Mouse (Mus musculus) lung, postnatal 0 days (tissue): ENCODE data around the gene Phyhd1. TPM values are rescaled to one million over a fixed set of nuclear protein-coding genes. Genes with fewer than 3 reads are reported as not detected.

ENCODE experiments used
- ATAC-seq: fragments of 200-750 bp; cut with Nextera tagmentation; 2 replicates; pipeline ENCODE4 v1.8.0; 2017; ENCODE audit warnings: moderate library complexity
- DNase-seq: peaks from one replicate; pipeline ENCODE4 v3.0.0-alpha.2; 2016; ENCODE audit warnings: low spot score
- H3K27ac ChIP-seq: fragments of 300-500 bp; sonication (generic); 2 replicates; pipeline ENCODE4 v1.5.1; 2014; ENCODE audit warnings: antibody characterized with exemption, mild to moderate bottlenecking, low read length, mixed read lengths
- H3K27me3 ChIP-seq: fragments of 300-500 bp; sonication (generic); replicated peaks from 2 replicates; pipeline ENCODE4 v1.6.1; 2014; ENCODE audit warnings: low read length, mixed read lengths; ENCODE audit not compliant: insufficient read depth
- H3K36me3 ChIP-seq: fragments of 300-500 bp; sonication (generic); 2 replicates; pipeline ENCODE4 v1.6.1; 2014; ENCODE audit warnings: low read length, mixed read lengths; ENCODE audit not compliant: insufficient read depth
- H3K4me1 ChIP-seq: fragments of 300-500 bp; sonication (generic); 2 replicates; pipeline ENCODE4 v1.6.1; 2014; ENCODE audit warnings: antibody characterized with exemption, low read depth, low read length, mixed read lengths; ENCODE audit not compliant: insufficient read depth
- H3K4me2 ChIP-seq: fragments of 300-500 bp; sonication (generic); replicated peaks from 2 replicates; pipeline ENCODE4 v1.6.1; 2014; ENCODE audit warnings: low read depth, mild to moderate bottlenecking, low read length, moderate library complexity, mixed read lengths
- H3K4me3 ChIP-seq: fragments of 300-500 bp; sonication (generic); 2 replicates; pipeline ENCODE4 v1.5.1; 2014; ENCODE audit warnings: low read depth, low read length
- H3K9ac ChIP-seq: fragments of 300-500 bp; sonication (generic); replicated peaks from 2 replicates; pipeline ENCODE4 v1.6.1; 2014; ENCODE audit warnings: low read depth, mild to moderate bottlenecking
- H3K9me3 ChIP-seq: fragments of 300-500 bp; sonication (generic); 2 replicates; pipeline ENCODE4 v1.6.1; 2016; ENCODE audit warnings: low read length, mixed read lengths
- CTCF ChIP-seq: IDR thresholded peaks from 2 replicates; pipeline ENCODE4 v1.5.1; 2016; ENCODE audit warnings: antibody characterized with exemption, mild to moderate bottlenecking
- EP300 ChIP-seq: IDR thresholded peaks from 2 replicates; pipeline ENCODE4 v1.6.1; 2016; ENCODE audit warnings: antibody characterized with exemption, mild to moderate bottlenecking, control low read depth
- WGBS: fragments of 180-500 bp; shearing (Covaris S2); extraction: QIAGEN DNeasy Blood & Tissue Kit; methylation state at CpG from one replicate; pipeline ENCODE4 v1.1.7; 2014; 5-methylcytosine and 5-hydroxymethylcytosine counted together
- polyA plus RNA-seq: library from polyadenylated mRNA; unstranded; fragments of >200 nt; fragmentation: Nextera tagmentation; extraction: Ambion mirVana; gene quantifications from 2 replicates; pipeline ENCODE4 v1.2.1, GENCODE M21; 2015

Phyhd1 gene
- polyA plus RNA-seq, 1 experiment from 2014 or later = 9.5 TPM

DNA sequence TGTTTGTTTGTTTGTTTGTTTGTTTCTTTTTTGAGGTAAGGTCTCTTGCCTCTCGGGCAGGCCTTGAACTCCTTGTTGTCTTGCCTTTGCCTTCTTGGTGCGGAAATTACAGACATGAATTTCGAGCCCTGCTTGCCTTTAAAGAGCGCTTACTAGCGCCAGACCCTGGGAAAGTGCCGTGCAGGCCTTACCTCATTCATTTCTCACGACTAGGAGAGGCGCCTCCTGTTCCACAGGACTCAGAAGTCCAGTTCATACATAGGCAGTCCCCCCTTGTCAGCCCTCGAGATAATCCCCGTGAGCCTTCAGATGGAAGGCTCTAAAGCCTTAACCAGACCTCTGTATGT lies 21.0 kb downstream of the Phyhd1 start:
- Histone ChIP-seq H3K27me3 (no peaks in the 10 kb centered on the region), H3K36me3 (no peaks in the 10 kb centered on the region), H3K9ac (peak overlapping the region; percentile 63), H3K4me2 (peak overlapping the region; percentile 94), H3K4me1 (peaks cover 15% of the 10 kb centered on the region; the same call in 1 of the 2 replicates), H3K4me3 (peak overlapping the region; percentile 90), H3K27ac (no peak overlapping the region), H3K9me3 (no peaks in the 10 kb centered on the region)
- ATAC-seq (no peak), DNase-seq (no peak)
- TF ChIP-seq EP300 (no peak), CTCF (peak; percentile 18; the same call in 1 of the 2 replicates)
- under 1% methylated on average over 10 of the region's 10 CpGs for WGBS

DNA sequence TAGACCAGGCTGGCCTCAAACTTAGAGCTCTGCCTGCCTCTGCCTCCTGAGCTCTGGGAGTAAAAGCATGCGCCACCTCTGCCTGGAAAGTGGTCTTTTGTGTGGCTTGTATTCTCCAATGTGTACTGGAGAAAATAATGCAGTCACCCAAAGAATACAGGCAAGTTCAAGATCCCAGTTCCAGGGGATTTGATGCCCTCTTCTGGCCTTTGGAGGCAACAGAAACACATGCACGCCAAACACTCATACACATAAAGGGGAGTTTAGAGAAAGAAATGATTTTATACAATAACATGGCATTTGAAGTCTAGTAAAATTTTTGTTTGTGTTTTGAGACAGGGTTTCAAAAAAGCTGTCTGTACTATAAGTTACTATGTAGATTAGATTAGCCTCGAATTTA lies 33.5 kb downstream of the Phyhd1 start:
- peak; percentile 49 for TF ChIP-seq CTCF
- TF ChIP-seq EP300 = no peak
- DNase-seq (no peak), ATAC-seq (no peak)
- H3K27me3 ChIP-seq = no peaks in the 10 kb centered on the region
- H3K9me3 ChIP-seq = no peaks in the 10 kb centered on the region
- no peaks in the 10 kb centered on the region for H3K4me1 ChIP-seq
- 70% methylated on average over 3 of the region's 3 CpGs for WGBS
- H3K36me3 ChIP-seq = peaks cover 13% of the 10 kb centered on the region; the same call in 1 of the 2 replicates
- H3K4me3 ChIP-seq = no peak overlapping the region
- H3K4me2 ChIP-seq = no peak overlapping the region
- no peak overlapping the region for H3K27ac ChIP-seq
- H3K9ac ChIP-seq = no peak overlapping the region

DNA sequence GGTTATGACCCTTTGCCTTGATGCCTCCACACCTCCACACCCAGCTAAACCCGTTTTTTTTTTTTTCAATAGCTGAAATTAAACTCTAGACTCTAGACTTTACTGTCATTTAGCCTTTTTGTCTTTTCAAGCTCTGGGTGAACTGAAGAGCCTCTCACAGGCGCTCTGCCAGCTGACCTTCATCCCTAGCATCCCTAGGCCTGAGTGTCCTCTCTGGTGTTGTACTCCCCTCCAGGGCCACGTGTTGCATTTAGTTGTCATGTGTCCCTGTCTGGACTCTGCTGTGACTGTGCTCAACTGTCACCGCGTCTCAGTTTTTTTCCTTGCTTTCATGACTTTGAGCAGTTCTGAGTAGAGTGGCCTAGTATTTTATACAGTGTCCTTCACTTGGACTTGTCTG lies 34.0 kb downstream of the Phyhd1 start:
- Histone ChIP-seq H3K4me3 (no peak overlapping the region), H3K4me2 (no peak overlapping the region), H3K27me3 (no peaks in the 10 kb centered on the region), H3K9ac (no peak overlapping the region), H3K27ac (no peak overlapping the region), H3K9me3 (no peaks in the 10 kb centered on the region), H3K36me3 (peaks cover 17% of the 10 kb centered on the region; the same call in 1 of the 2 replicates), H3K4me1 (no peaks in the 10 kb centered on the region)
- ATAC-seq = no peak
- WGBS = 83% methylated on average over 5 of the region's 5 CpGs
- DNase-seq = no peak
- TF ChIP-seq CTCF (no peak), EP300 (no peak)

DNA sequence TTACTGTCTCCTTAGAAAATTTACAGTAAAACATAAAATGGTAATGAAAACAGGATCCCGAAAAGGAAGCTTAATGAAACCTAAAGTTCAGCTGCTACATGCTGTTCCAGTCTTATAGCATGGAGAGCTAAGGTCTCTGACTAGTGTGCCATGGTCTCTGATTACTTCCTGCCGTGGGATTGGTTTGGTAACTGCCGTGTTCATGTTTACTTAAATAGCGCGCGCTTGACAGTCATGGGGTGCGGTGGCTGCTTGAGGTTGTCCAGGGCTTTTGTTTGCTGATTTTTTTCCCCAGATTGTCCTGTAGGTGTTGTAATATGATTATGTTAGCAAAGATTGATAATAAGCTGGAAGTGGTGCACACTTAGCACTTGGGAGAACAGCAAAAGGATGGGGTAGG lies 40.1 kb downstream of the Phyhd1 start:
- Histone ChIP-seq H3K27me3 (no peaks in the 10 kb centered on the region), H3K9me3 (no peaks in the 10 kb centered on the region), H3K36me3 (peaks cover 38% of the 10 kb centered on the region; the same call in 1 of the 2 replicates), H3K4me2 (no peak overlapping the region), H3K9ac (no peak overlapping the region), H3K27ac (no peak overlapping the region), H3K4me3 (no peak overlapping the region), H3K4me1 (no peaks in the 10 kb centered on the region)
- ATAC-seq (no peak), DNase-seq (no peak)
- TF ChIP-seq CTCF (no peak), EP300 (no peak)
- 82% methylated on average over 7 of the region's 7 CpGs for WGBS

DNA sequence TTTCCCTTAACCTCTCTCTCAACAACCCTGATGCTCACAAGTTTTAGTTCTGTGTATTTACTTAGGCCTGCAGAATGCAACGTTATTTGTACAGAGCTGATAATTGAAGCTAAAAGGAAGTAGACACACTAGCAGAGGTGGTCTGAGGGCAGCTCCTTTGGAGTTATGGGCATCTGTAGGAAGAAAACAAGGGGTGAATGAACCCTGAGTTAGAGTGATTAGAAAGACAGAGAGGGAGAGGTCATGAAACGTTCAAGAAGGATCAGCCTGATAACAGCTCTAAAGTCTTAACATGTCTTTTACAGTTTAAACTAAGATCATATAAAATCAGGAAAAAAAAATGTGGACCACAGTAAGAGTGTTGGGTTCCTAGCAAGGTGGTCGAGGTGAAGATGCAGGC lies 43.3 kb downstream of the Phyhd1 start:
- no peaks in the 10 kb centered on the region for H3K27me3 ChIP-seq
- H3K36me3 ChIP-seq = peaks cover 42% of the 10 kb centered on the region; the same call in 1 of the 2 replicates
- no peak for ATAC-seq
- DNase-seq = no peak
- H3K9ac ChIP-seq = no peak overlapping the region
- no peak overlapping the region for H3K4me3 ChIP-seq
- H3K4me2 ChIP-seq = no peak overlapping the region
- TF ChIP-seq EP300 (no peak), CTCF (no peak)
- 79% methylated on average over 3 of the region's 3 CpGs for WGBS
- H3K27ac ChIP-seq = no peak overlapping the region
- H3K9me3 ChIP-seq = no peaks in the 10 kb centered on the region
- H3K4me1 ChIP-seq = no peaks in the 10 kb centered on the region

DNA sequence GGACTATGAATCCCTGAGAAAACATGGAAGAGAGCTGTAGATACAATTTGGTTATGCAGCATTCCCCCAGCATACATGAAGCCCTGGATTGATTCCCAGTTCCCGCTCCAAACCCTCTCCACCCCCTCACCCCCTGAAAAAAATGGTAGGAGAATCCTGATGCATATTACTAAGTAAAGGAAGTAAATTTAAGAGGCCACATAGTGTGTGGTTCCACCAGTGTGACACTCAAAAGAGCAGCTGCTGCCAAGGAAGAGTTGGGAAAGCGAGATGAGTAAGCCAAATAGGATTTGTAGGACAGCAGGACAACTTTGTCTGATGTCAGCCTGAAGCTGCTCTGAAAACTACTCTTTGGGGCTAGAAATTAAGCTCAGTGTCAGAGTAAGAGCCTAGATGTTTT lies 45.5 kb downstream of the Phyhd1 start:
- Histone ChIP-seq H3K36me3 (peaks cover 41% of the 10 kb centered on the region), H3K27me3 (no peaks in the 10 kb centered on the region), H3K4me2 (no peak overlapping the region), H3K9me3 (no peaks in the 10 kb centered on the region), H3K4me1 (no peaks in the 10 kb centered on the region), H3K9ac (no peak overlapping the region), H3K27ac (no peak overlapping the region), H3K4me3 (no peak overlapping the region)
- ATAC-seq (peak; percentile 64), DNase-seq (peak; percentile 85)
- 79% methylated on average over 2 of the region's 2 CpGs for WGBS
- TF ChIP-seq EP300 (no peak), CTCF (no peak)

DNA sequence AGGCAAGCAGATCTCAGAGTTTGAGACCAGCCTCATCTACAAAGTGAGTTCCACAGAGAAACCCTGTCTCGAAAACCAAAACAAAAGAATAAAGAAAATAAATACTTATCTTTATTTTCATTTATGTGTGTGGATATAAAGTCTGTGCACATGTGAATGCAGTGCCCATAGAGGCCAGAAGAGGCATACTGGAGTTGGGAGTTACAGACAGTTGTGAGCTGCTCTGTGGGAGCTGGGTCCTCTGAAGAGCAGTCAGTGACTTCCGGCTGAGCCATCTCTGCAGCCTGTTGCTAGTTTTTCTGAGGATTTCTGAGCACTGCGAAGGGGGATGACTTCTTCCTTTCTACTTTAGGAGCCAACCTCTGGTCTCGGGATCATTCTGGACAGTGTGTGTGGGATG lies 50.1 kb downstream of the Phyhd1 start:
- Histone ChIP-seq H3K4me2 (no peak overlapping the region), H3K9ac (no peak overlapping the region), H3K27me3 (no peaks in the 10 kb centered on the region), H3K9me3 (no peaks in the 10 kb centered on the region), H3K36me3 (peaks cover 33% of the 10 kb centered on the region), H3K4me3 (no peak overlapping the region), H3K4me1 (no peaks in the 10 kb centered on the region), H3K27ac (no peak overlapping the region)
- ATAC-seq (no peak), DNase-seq (no peak)
- TF ChIP-seq EP300 = no peak
- peak; percentile 31 for TF ChIP-seq CTCF
- WGBS = 88% methylated on average over 4 of the region's 4 CpGs
